In genomic region chr16:17508546-17509239, GRCm38 (mm10) we compare ENCODE assay signal across 8 mouse cellular contexts. TPM values are rescaled to one million over a fixed set of nuclear protein-coding genes. Genes with fewer than 3 reads are reported as not detected.
DNase-seq lines count a peak whose midpoint lies in the region; ATAC-seq and TF ChIP-seq lines count a peak whose summit lies in the region.

Gene Lztr1, plus strand, starts transcription at chr16:17508688.

- WGBS in heart, embryonic 11.5 days (ENCODE audit: insufficient replicate concordance), result under 1% methylated on average over 50 of the region's 50 CpGs
- 0% methylated on average over 50 of the region's 50 CpGs for WGBS in kidney, embryonic 16.5 days
- WGBS in liver, adult 2 months, result under 1% methylated on average over 50 of the region's 50 CpGs

- no peak for TF ChIP-seq CTCF in liver, adult 2 months (IDR thresholded peaks at IDR 0.05; ENCODE audit: low read depth, low read length)

- H3K36me3 ChIP-seq in heart, embryonic 11.5 days (ENCODE audit: control insufficient read depth, insufficient read depth, low read length), result peaks cover 4% of the 10 kb centered on the region; the same call in 1 of the 2 replicates
- H3K36me3 ChIP-seq in kidney, embryonic 16.5 days (ENCODE audit: insufficient read depth, low read length), result peaks cover 17% of the 10 kb centered on the region
- no peaks in the 10 kb centered on the region; the same call in 1 of the 2 replicates for H3K36me3 ChIP-seq in liver, adult 2 months (ENCODE audit: control insufficient read depth, insufficient read depth, low read length)
- H3K36me3 ChIP-seq in myocyte (ENCODE audit: control insufficient read depth, insufficient read depth), result peaks cover 14% of the 10 kb centered on the region
- H3K36me3 ChIP-seq in splenic B cell, adult 2 months (ENCODE audit: control insufficient read depth, insufficient read depth, low read length, poor library complexity, severe bottlenecking), result no peaks in the 10 kb centered on the region

- H3K79me2 ChIP-seq in liver, adult 2 months (ENCODE audit: control insufficient read depth, insufficient read depth, low read length), result peaks cover 4% of the 10 kb centered on the region; the same call in 1 of the 2 replicates
- H3K79me2 ChIP-seq in myocyte (ENCODE audit: control insufficient read depth, insufficient read depth), result peaks cover 20% of the 10 kb centered on the region

- peaks cover 14% of the 10 kb centered on the region for H3K4me1 ChIP-seq in heart, embryonic 11.5 days (ENCODE audit: control insufficient read depth, insufficient read depth, low read length)
- H3K4me1 ChIP-seq in kidney, embryonic 16.5 days (ENCODE audit: insufficient read depth, low read length), result peaks cover 13% of the 10 kb centered on the region
- H3K4me1 ChIP-seq in liver, adult 2 months (ENCODE audit: control insufficient read depth, insufficient read depth, low read length), result peaks cover 7% of the 10 kb centered on the region

- peak within 1 kb of the TSS; percentile 88 for H3K9ac ChIP-seq in heart, embryonic 11.5 days (ENCODE audit: low read depth, low read length)
- peak within 1 kb of the TSS; percentile 89 for H3K9ac ChIP-seq in kidney, embryonic 16.5 days (replicated peaks; ENCODE audit: low read length)
- peak within 1 kb of the TSS; percentile 86 for H3K9ac ChIP-seq in liver, adult 2 months (ENCODE audit: low read depth, low read length)

- H3K4me2 ChIP-seq in heart, embryonic 11.5 days, result peak within 1 kb of the TSS; percentile 88
- peak within 1 kb of the TSS; percentile 78 for H3K4me2 ChIP-seq in kidney, embryonic 16.5 days (replicated peaks; ENCODE audit: low read depth, low read length)
- H3K4me2 ChIP-seq in myocyte (ENCODE audit: low read depth), result peak within 1 kb of the TSS; percentile 87

- ATAC-seq in erythroblast, adult 5-6 weeks (replicated peaks; ENCODE audit: low FRiP score, poor library complexity, severe bottlenecking), result peak; percentile 94
- peak; percentile 92 for ATAC-seq in heart, embryonic 11.5 days (replicated peaks; ENCODE audit: insufficient number of reproducible peaks, low FRiP score, low TSS enrichment)
- peak; percentile 98 for ATAC-seq in kidney, embryonic 16.5 days (ENCODE audit: low FRiP score, low TSS enrichment)

- H3K4me3 ChIP-seq in heart, embryonic 11.5 days (ENCODE audit: low read depth, low read length), result peak within 1 kb of the TSS; percentile 82
- H3K4me3 ChIP-seq in kidney, embryonic 16.5 days (ENCODE audit: low read length), result peak within 1 kb of the TSS; percentile 79
- peak within 1 kb of the TSS; percentile 94 for H3K4me3 ChIP-seq in liver, adult 2 months (ENCODE audit: insufficient read depth, low read depth, low read length)
- H3K4me3 ChIP-seq in myocyte, result peak within 1 kb of the TSS; percentile 78

- peak within 1 kb of the TSS; percentile 93 for H3K27ac ChIP-seq in heart, embryonic 11.5 days (ENCODE audit: low read depth, low read length)
- peak within 1 kb of the TSS; percentile 93 for H3K27ac ChIP-seq in kidney, embryonic 16.5 days (ENCODE audit: low read length)
- H3K27ac ChIP-seq in liver, adult 2 months (replicated peaks; ENCODE audit: insufficient read depth, low read depth, low read length), result peak within 1 kb of the TSS; percentile 92

- TF ChIP-seq POLR2A in liver, adult 2 months (IDR thresholded peaks at IDR 0.05; ENCODE audit: extremely low read depth, insufficient read depth, low read length), result peak; percentile 52; the same call in 1 of the 2 replicates
- TF ChIP-seq POLR2A in myocyte (IDR thresholded peaks at IDR 0.05; ENCODE audit: insufficient read length, low read depth), result peak; percentile 61

- H3ac ChIP-seq in myocyte (ENCODE audit: control insufficient read depth, insufficient read length), result peak within 1 kb of the TSS; percentile 26

- H3K9me3 ChIP-seq in heart, embryonic 11.5 days (replicated peaks; ENCODE audit: control insufficient read depth, low read length), result no peaks in the 10 kb centered on the region
- H3K9me3 ChIP-seq in kidney, embryonic 16.5 days (ENCODE audit: low read length), result no peaks in the 10 kb centered on the region

- peak; percentile 89 to 90 for DNase-seq in B cell, adult 2 months
- DNase-seq in brain, adult 2 months (ENCODE audit: low read depth, low spot score), result peak; percentile 97
- peak; percentile 77 for DNase-seq in liver, adult 2 months (ENCODE audit: extremely low read depth, low read depth, low spot score)
- DNase-seq in splenic B cell, adult 2 months (ENCODE audit: low read depth, low spot score), result peak; percentile 86

- no peaks in the 10 kb centered on the region for H3K27me3 ChIP-seq in heart, embryonic 11.5 days (ENCODE audit: control insufficient read depth, insufficient read depth, low read length)
- H3K27me3 ChIP-seq in kidney, embryonic 16.5 days (ENCODE audit: insufficient read depth, low read length), result no peaks in the 10 kb centered on the region
- H3K27me3 ChIP-seq in liver, adult 2 months (ENCODE audit: control insufficient read depth, insufficient read depth, low read length), result no peaks in the 10 kb centered on the region
- peaks cover 21% of the 10 kb centered on the region for H3K27me3 ChIP-seq in myocyte (ENCODE audit: control insufficient read depth, insufficient read depth, insufficient read length)
- no peaks in the 10 kb centered on the region for H3K27me3 ChIP-seq in splenic B cell, adult 2 months (ENCODE audit: control insufficient read depth, insufficient read depth, low read length, poor library complexity, severe bottlenecking)

TF ChIP-seq in myocyte, 11 proteins besides CTCF, POLR2A, EP300 and RAD21:
- TF ChIP-seq MAX (IDR thresholded peaks at IDR 0.05; ENCODE audit: low read depth) (no peak), CEBPB (IDR thresholded peaks at IDR 0.05; ENCODE audit: insufficient read depth, poor library complexity, severe bottlenecking) (no peak), TCF3 (IDR thresholded peaks at IDR 0.05; ENCODE audit: insufficient read length, low read depth) (no peak), USF1 (IDR thresholded peaks at IDR 0.05; ENCODE audit: low read depth) (no peak), E2F4 (IDR thresholded peaks at IDR 0.05; ENCODE audit: insufficient read depth) (peak; percentile 68), SRF (IDR thresholded peaks at IDR 0.05; ENCODE audit: control insufficient read depth, insufficient read length, low read depth) (no peak), POLR2AphosphoS2 (IDR thresholded peaks at IDR 0.05; ENCODE audit: insufficient read length, low read depth) (peak; percentile 46), MYOG (IDR thresholded peaks at IDR 0.05; ENCODE audit: control insufficient read depth in 1 of 3, insufficient read depth in 1 of 3, insufficient read length in 2 of 3, low read depth in 2 of 3) (peak in 1 of 3 experiments; percentile 33), REST (IDR thresholded peaks at IDR 0.05; ENCODE audit: insufficient read depth, insufficient read length) (no peak)

RNA-seq across cellular contexts. Expression of gene Lztr1, which starts in this region (rescaled TPM):
- total RNA-seq in erythroblast, adult 5-6 weeks (2015; ENCODE audit: low replicate concordance), result 5.2 and 26.1 TPM in 2 replicates
- total RNA-seq in erythroblast, adult 5-6 weeks (2017; ENCODE audit: low replicate concordance), result 10.3 and 22.4 TPM in 2 replicates
- 46.6 and 47.4 TPM in 2 replicates for polyA plus RNA-seq in heart, embryonic 11.5 days (2014; fragmentation: Nextera tagmentation; extraction: Ambion mirVana)
- polyA plus RNA-seq in kidney, embryonic 16.5 days (2015; fragmentation: Nextera tagmentation; extraction: Ambion mirVana), result 102 and 113 TPM in 2 replicates
- total RNA-seq in liver, adult 2 months (2014; rRNA removed), result 39.0 and 53.0 TPM in 2 replicates
- 83.5 and 96.7 TPM in 2 replicates for polyA plus RNA-seq in liver, adult 2 months (2012; rRNA removed)
- 84.7 TPM for polyA plus RNA-seq in myocyte (2012; fragmentation: generic; extraction: Trizol)

Comparison
In these comparisons a context has a peak if more than half of its experiments do, and no peak if none do; other contexts are left out.
1. Peak in every context shown above with its lines: DNase-seq, ATAC-seq, H3K4me3 ChIP-seq and H3K27ac ChIP-seq.